Mouse (Mus musculus) forebrain, embryonic 14.5 days (tissue): Measurements from ENCODE around the gene Chek2. TPM values are rescaled to one million over a fixed set of nuclear protein-coding genes. Genes with fewer than 3 reads are reported as not detected.

Experiments used
- ATAC-seq: fragments of 200-750 bp; cut with Nextera tagmentation; 2 replicates; pipeline ENCODE4 v1.8.0; 2017; ENCODE audit warnings: mild to moderate bottlenecking, moderate library complexity
- DNase-seq: peaks from one replicate; pipeline ENCODE4 v3.0.0-alpha.2; 2015; ENCODE audit warnings: low spot score
- H3K27ac ChIP-seq: fragments of 300-500 bp; sonication (generic); 2 replicates; pipeline ENCODE4 v1.5.1; 2014; ENCODE audit warnings: low read depth, mild to moderate bottlenecking, control low read depth, low read length, moderate library complexity
- H3K27me3 ChIP-seq: fragments of 300-500 bp; sonication (generic); replicated peaks from 2 replicates; pipeline ENCODE4 v1.6.1; 2014; ENCODE audit warnings: low read length, control low read depth, mixed read lengths; ENCODE audit not compliant: control insufficient read depth, insufficient read depth
- H3K36me3 ChIP-seq: fragments of 300-500 bp; sonication (generic); 2 replicates; pipeline ENCODE4 v1.6.1; 2014; ENCODE audit warnings: low read length, control low read depth; ENCODE audit not compliant: control insufficient read depth, insufficient read depth
- H3K4me1 ChIP-seq: fragments of 300-500 bp; sonication (generic); 2 replicates; pipeline ENCODE4 v1.6.1; 2014; ENCODE audit warnings: antibody characterized with exemption, low read length, control low read depth; ENCODE audit not compliant: control insufficient read depth, insufficient read depth
- H3K4me2 ChIP-seq: fragments of 300-500 bp; sonication (generic); 2 replicates; pipeline ENCODE4 v1.6.1; 2014; ENCODE audit warnings: mild to moderate bottlenecking, control low read depth, low read length
- H3K4me3 ChIP-seq: fragments of 300-500 bp; sonication (generic); 2 replicates; pipeline ENCODE4 v1.5.1; 2014; ENCODE audit warnings: low read depth, low read length, control low read depth
- H3K9ac ChIP-seq: fragments of 300-500 bp; sonication (generic); 2 replicates; pipeline ENCODE4 v1.6.1; 2014; ENCODE audit warnings: mild to moderate bottlenecking, low read length, control low read depth, moderate library complexity
- H3K9me3 ChIP-seq: fragments of 300-500 bp; sonication (generic); replicated peaks from 2 replicates; pipeline ENCODE4 v1.6.1; 2016; ENCODE audit warnings: low read length, control low read depth, mixed read lengths; ENCODE audit not compliant: control insufficient read depth
- WGBS: fragments of 180-500 bp; shearing (Covaris S2); extraction: QIAGEN DNeasy Blood & Tissue Kit; methylation state at CpG from one replicate; pipeline ENCODE4 v1.1.7; 2014; 5-methylcytosine and 5-hydroxymethylcytosine counted together
- polyA plus RNA-seq: library from polyadenylated mRNA; unstranded; fragments of >200 nt; fragmentation: Nextera tagmentation; extraction: Ambion mirVana; gene quantifications from 2 replicates; pipeline ENCODE4 v1.2.1, GENCODE M21; 2014

Gene Chek2
- polyA plus RNA-seq, 1 experiment from 2014 or later: 13.9 TPM

- H3K27ac ChIP-seq: no peak overlapping the region
- H3K9ac ChIP-seq: peak overlapping the region; percentile 29
- no peak overlapping the region for H3K4me3 ChIP-seq
- H3K4me2 ChIP-seq: peak overlapping the region; percentile 8; the same call in 1 of the 2 replicates
- H3K4me1 ChIP-seq: peaks cover 19% of the 10 kb centered on the region
- ATAC-seq (no peak), DNase-seq (no peak)
- H3K9me3 ChIP-seq: no peaks in the 10 kb centered on the region
- peaks cover 41% of the 10 kb centered on the region for H3K36me3 ChIP-seq
- H3K27me3 ChIP-seq: no peaks in the 10 kb centered on the region
- 86% methylated on average over 1 of the region's 1 CpGs for WGBS
Measured at GRCm38 (mm10) chr5:110806676-110807075, 33.1 kb upstream of the Chek2 start.

GRCm38 (mm10) chr5:110807453-110807852 lies 32.3 kb upstream of the Chek2 start:
- WGBS: 87% methylated on average over 4 of the region's 4 CpGs
- peaks cover 33% of the 10 kb centered on the region for H3K36me3 ChIP-seq
- peak overlapping the region; percentile 95; the same call in 1 of the 2 replicates for H3K9ac ChIP-seq
- no peak for ATAC-seq
- no peak for DNase-seq
- H3K27me3 ChIP-seq: no peaks in the 10 kb centered on the region
- H3K4me2 ChIP-seq: peak overlapping the region; percentile 99
- peak overlapping the region; percentile 93 for H3K4me3 ChIP-seq
- no peaks in the 10 kb centered on the region for H3K9me3 ChIP-seq
- H3K27ac ChIP-seq: no peak overlapping the region
- H3K4me1 ChIP-seq: peaks cover 19% of the 10 kb centered on the region

- H3K4me1 ChIP-seq: peaks cover 19% of the 10 kb centered on the region
- peak; percentile 30; the same call in 1 of the 2 replicates for ATAC-seq
- peak overlapping the region; percentile 99 for H3K4me2 ChIP-seq
- 3% methylated on average over 14 of the region's 14 CpGs for WGBS
- H3K4me3 ChIP-seq: peak overlapping the region; percentile 93
- peak overlapping the region; percentile 95 for H3K9ac ChIP-seq
- H3K9me3 ChIP-seq: no peaks in the 10 kb centered on the region
- peak; percentile 80 for DNase-seq
- no peak overlapping the region for H3K27ac ChIP-seq
- no peaks in the 10 kb centered on the region for H3K27me3 ChIP-seq
- peaks cover 28% of the 10 kb centered on the region for H3K36me3 ChIP-seq
Measured at GRCm38 (mm10) chr5:110808061-110808631, 31.6 kb upstream of the Chek2 start.

- Histone ChIP-seq H3K36me3 (peaks cover 24% of the 10 kb centered on the region), H3K27me3 (no peaks in the 10 kb centered on the region), H3K9ac (peak overlapping the region; percentile 95), H3K4me3 (peak overlapping the region; percentile 93), H3K4me1 (peaks cover 19% of the 10 kb centered on the region), H3K4me2 (peak overlapping the region; percentile 99), H3K27ac (peak overlapping the region; percentile 91), H3K9me3 (no peaks in the 10 kb centered on the region)
- WGBS: under 1% methylated on average over 27 of the region's 27 CpGs
- ATAC-seq (no peak), DNase-seq (peak; percentile 28)
Measured at GRCm38 (mm10) chr5:110808821-110809666, 30.7 kb upstream of the Chek2 start.

GRCm38 (mm10) chr5:110809667-110810325 lies 30.0 kb upstream of the Chek2 start, which contains the start of gene Ulk1:
Ulk1 (minus strand) TSS chr5:110810097.
- Histone ChIP-seq H3K27ac (peak within 1 kb of the TSS; percentile 91), H3K27me3 (no peaks in the 10 kb centered on the region), H3K36me3 (peaks cover 19% of the 10 kb centered on the region), H3K4me1 (peaks cover 19% of the 10 kb centered on the region), H3K4me2 (peak within 1 kb of the TSS; percentile 99), H3K9me3 (no peaks in the 10 kb centered on the region), H3K9ac (peak within 1 kb of the TSS; percentile 95), H3K4me3 (peak within 1 kb of the TSS; percentile 93)
- peak; percentile 99 for DNase-seq
- peak; percentile 96 for ATAC-seq
- WGBS: 0% methylated on average over 63 of the region's 80 CpGs

- Histone ChIP-seq H3K9ac (no peak overlapping the region), H3K4me1 (no peaks in the 10 kb centered on the region), H3K4me2 (no peak overlapping the region), H3K9me3 (no peaks in the 10 kb centered on the region), H3K36me3 (no peaks in the 10 kb centered on the region), H3K4me3 (no peak overlapping the region), H3K27me3 (no peaks in the 10 kb centered on the region), H3K27ac (no peak overlapping the region)
- ATAC-seq (no peak), DNase-seq (no peak)
- 90% methylated on average over 4 of the region's 4 CpGs for WGBS
Measured at GRCm38 (mm10) chr5:110824421-110824820, 15.4 kb upstream of the Chek2 start.

GRCm38 (mm10) chr5:110826781-110827495 lies 12.8 kb upstream of the Chek2 start:
- no peaks in the 10 kb centered on the region for H3K9me3 ChIP-seq
- 0 out of 2 replicates have a peak, but pooled peaks cover 4% of the 10 kb centered on the region for H3K36me3 ChIP-seq
- no peaks in the 10 kb centered on the region for H3K27me3 ChIP-seq
- H3K27ac ChIP-seq: no peak overlapping the region
- H3K4me3 ChIP-seq: no peak overlapping the region
- H3K4me2 ChIP-seq: no peak overlapping the region
- no peak overlapping the region for H3K9ac ChIP-seq
- no peak for DNase-seq
- ATAC-seq: no peak
- no peaks in the 10 kb centered on the region for H3K4me1 ChIP-seq
- WGBS: 95% methylated on average over 8 of the region's 8 CpGs

- H3K27ac ChIP-seq: no peak overlapping the region
- H3K4me2 ChIP-seq: no peak overlapping the region
- no peak overlapping the region for H3K4me3 ChIP-seq
- H3K27me3 ChIP-seq: no peaks in the 10 kb centered on the region
- no peaks in the 10 kb centered on the region for H3K4me1 ChIP-seq
- no peak for ATAC-seq
- 0 out of 2 replicates have a peak, but pooled peaks cover 4% of the 10 kb centered on the region for H3K36me3 ChIP-seq
- no peak overlapping the region for H3K9ac ChIP-seq
- DNase-seq: no peak
- H3K9me3 ChIP-seq: no peaks in the 10 kb centered on the region
- 92% methylated on average over 5 of the region's 5 CpGs for WGBS
Measured at GRCm38 (mm10) chr5:110827576-110827975, 12.2 kb upstream of the Chek2 start.
